Mouse (Mus musculus) lung, embryonic 15.5 days (tissue): ENCODE measurements at regions not wholly inside any gene's neighbourhood (a gene's known extent, or its start where the extent isn't known, plus 50 kb on each side); places are given as distances from the start of the nearest gene placed in this dataset.
A peak's percentile ranks its signal among the peaks of the same experiment; 100 is the strongest.

Experiments used
- ATAC-seq: fragments of 200-750 bp; cut with Nextera tagmentation; 2 replicates; pipeline ENCODE4 v1.8.0; 2017; ENCODE audit warnings: moderate number of reproducible peaks, borderline replicate concordance; ENCODE audit not compliant: low FRiP score, low TSS enrichment; ENCODE audit errors: extremely low read depth
- H3K27ac ChIP-seq: fragments of 300-500 bp; sonication (generic); 2 replicates; pipeline ENCODE4 v1.5.1; 2015; ENCODE audit warnings: moderate library complexity, mild to moderate bottlenecking, inconsistent platforms
- H3K27me3 ChIP-seq: fragments of 300-500 bp; sonication (generic); 2 replicates; pipeline ENCODE4 v1.6.1; 2015; ENCODE audit warnings: inconsistent platforms
- H3K36me3 ChIP-seq: fragments of 300-500 bp; sonication (generic); 2 replicates; pipeline ENCODE4 v1.6.1; 2015; ENCODE audit warnings: inconsistent platforms
- H3K4me1 ChIP-seq: fragments of 300-500 bp; sonication (generic); 2 replicates; pipeline ENCODE4 v1.6.1; 2015; ENCODE audit warnings: inconsistent platforms
- H3K4me2 ChIP-seq: fragments of 300-500 bp; sonication (generic); 2 replicates; pipeline ENCODE4 v1.6.1; 2015; ENCODE audit warnings: inconsistent platforms, mild to moderate bottlenecking, moderate library complexity
- H3K4me3 ChIP-seq: fragments of 300-500 bp; sonication (generic); 2 replicates; pipeline ENCODE4 v1.5.1; 2015; ENCODE audit warnings: mild to moderate bottlenecking, inconsistent platforms
- H3K9ac ChIP-seq: fragments of 300-500 bp; sonication (generic); 2 replicates; pipeline ENCODE4 v1.6.1; 2015; ENCODE audit warnings: inconsistent platforms
- H3K9me3 ChIP-seq: fragments of 300-500 bp; sonication (generic); 2 replicates; pipeline ENCODE4 v1.6.1; 2016; ENCODE audit warnings: inconsistent platforms
- WGBS: fragments of 180-500 bp; shearing (Covaris S2); methylation state at CpG from one replicate; pipeline ENCODE4 v1.1.7; 2015; 5-methylcytosine and 5-hydroxymethylcytosine counted together

DNA sequence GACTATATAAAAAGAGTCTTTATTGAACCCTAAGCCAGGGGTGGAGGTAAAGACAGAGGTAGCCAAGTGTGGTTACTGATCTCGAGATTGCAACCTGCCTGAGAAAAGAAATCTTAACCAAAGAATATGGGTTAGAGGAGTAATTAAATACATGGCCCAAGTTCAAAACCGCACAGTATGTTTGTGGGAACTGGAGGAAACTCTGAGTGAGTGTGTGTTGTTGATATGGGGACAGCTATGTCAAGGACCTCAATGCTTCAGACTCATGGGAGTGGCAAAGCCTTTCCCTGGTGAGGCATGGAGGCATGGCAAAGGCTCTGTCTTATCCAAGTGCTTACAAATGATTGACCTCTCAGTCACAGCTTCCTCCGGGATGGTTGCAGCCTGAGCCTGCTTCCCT, 127.7 kb upstream of the Tank start:
- H3K27ac ChIP-seq = no peak overlapping the region
- H3K36me3 ChIP-seq = no peaks in the 10 kb centered on the region
- H3K4me1 ChIP-seq = peaks cover 7% of the 10 kb centered on the region
- no peak for ATAC-seq
- no peaks in the 10 kb centered on the region for H3K9me3 ChIP-seq
- no peak overlapping the region for H3K9ac ChIP-seq
- H3K4me2 ChIP-seq = no peak overlapping the region
- no peak overlapping the region for H3K4me3 ChIP-seq
- no peaks in the 10 kb centered on the region for H3K27me3 ChIP-seq
- WGBS = 55% methylated on average over 3 of the region's 3 CpGs

GRCm38 (mm10) chr2:61436591-61436990, 141.8 kb upstream of the Tank start:
- Histone ChIP-seq H3K27me3 (no peaks in the 10 kb centered on the region), H3K4me2 (no peak overlapping the region), H3K4me3 (no peak overlapping the region), H3K9ac (no peak overlapping the region), H3K9me3 (no peaks in the 10 kb centered on the region), H3K27ac (no peak overlapping the region), H3K36me3 (no peaks in the 10 kb centered on the region), H3K4me1 (no peaks in the 10 kb centered on the region)
- ATAC-seq = no peak
- WGBS = 72% methylated on average over 3 of the region's 3 CpGs

DNA sequence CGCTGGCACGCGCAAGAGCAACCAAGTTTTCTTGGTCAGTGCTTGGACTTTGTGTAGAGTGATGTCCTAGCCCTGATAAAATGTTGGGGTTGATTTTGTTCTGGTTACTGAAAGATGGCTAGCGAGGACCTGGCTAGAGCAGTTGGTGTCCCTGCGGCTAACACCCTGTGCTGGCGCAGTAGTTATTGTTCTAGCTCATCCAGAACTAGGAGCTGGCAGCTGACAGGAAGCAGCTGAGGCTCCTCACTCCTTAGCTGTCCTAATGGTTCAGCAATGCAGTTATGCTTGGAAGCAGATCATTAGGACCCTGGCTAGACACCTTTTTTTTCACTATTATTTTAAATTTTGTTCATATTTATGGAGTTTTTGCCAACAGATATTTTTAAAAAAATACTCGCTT, 170.5 kb upstream of the Tank start:
- H3K27ac ChIP-seq = no peak overlapping the region
- no peak overlapping the region for H3K4me3 ChIP-seq
- no peaks in the 10 kb centered on the region for H3K36me3 ChIP-seq
- no peak overlapping the region for H3K4me2 ChIP-seq
- H3K9me3 ChIP-seq = no peaks in the 10 kb centered on the region
- H3K9ac ChIP-seq = no peak overlapping the region
- H3K27me3 ChIP-seq = no peaks in the 10 kb centered on the region
- ATAC-seq = no peak
- peaks cover 9% of the 10 kb centered on the region for H3K4me1 ChIP-seq
- 85% methylated on average over 7 of the region's 7 CpGs for WGBS

GRCm38 (mm10) chr2:61406104-61406751, 172.2 kb upstream of the Tank start:
- H3K27me3 ChIP-seq = no peaks in the 10 kb centered on the region
- peaks cover 18% of the 10 kb centered on the region for H3K4me1 ChIP-seq
- WGBS = 69% methylated on average over 8 of the region's 8 CpGs
- H3K36me3 ChIP-seq = no peaks in the 10 kb centered on the region
- no peaks in the 10 kb centered on the region for H3K9me3 ChIP-seq
- H3K9ac ChIP-seq = no peak overlapping the region
- no peak overlapping the region for H3K4me3 ChIP-seq
- H3K4me2 ChIP-seq = no peak overlapping the region
- H3K27ac ChIP-seq = no peak overlapping the region
- ATAC-seq = no peak

DNA sequence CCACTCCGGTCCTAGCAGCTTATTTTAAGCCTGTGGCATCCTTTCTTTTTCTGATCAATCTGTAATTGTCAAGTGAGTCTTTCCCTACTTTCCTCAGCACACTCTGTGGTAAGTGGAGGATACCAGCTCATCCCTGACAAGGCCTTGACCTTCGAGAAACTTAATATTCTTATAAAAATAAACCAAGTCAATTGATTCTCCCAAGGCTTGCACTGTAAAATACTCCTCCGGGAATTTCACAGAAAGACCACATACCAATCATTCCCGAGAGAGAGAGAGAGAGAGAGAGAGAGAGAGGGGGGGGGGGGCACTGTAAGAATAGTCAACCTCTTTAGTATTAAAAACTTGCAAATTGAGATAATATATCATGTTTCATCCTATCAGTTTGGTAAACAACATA, 173.1 kb upstream of the Tank start:
- Histone ChIP-seq H3K9me3 (no peaks in the 10 kb centered on the region), H3K27me3 (no peaks in the 10 kb centered on the region), H3K9ac (no peak overlapping the region), H3K4me2 (no peak overlapping the region), H3K4me3 (no peak overlapping the region), H3K36me3 (no peaks in the 10 kb centered on the region), H3K4me1 (peaks cover 24% of the 10 kb centered on the region), H3K27ac (no peak overlapping the region)
- WGBS = 23% methylated on average over 4 of the region's 4 CpGs
- no peak for ATAC-seq

DNA sequence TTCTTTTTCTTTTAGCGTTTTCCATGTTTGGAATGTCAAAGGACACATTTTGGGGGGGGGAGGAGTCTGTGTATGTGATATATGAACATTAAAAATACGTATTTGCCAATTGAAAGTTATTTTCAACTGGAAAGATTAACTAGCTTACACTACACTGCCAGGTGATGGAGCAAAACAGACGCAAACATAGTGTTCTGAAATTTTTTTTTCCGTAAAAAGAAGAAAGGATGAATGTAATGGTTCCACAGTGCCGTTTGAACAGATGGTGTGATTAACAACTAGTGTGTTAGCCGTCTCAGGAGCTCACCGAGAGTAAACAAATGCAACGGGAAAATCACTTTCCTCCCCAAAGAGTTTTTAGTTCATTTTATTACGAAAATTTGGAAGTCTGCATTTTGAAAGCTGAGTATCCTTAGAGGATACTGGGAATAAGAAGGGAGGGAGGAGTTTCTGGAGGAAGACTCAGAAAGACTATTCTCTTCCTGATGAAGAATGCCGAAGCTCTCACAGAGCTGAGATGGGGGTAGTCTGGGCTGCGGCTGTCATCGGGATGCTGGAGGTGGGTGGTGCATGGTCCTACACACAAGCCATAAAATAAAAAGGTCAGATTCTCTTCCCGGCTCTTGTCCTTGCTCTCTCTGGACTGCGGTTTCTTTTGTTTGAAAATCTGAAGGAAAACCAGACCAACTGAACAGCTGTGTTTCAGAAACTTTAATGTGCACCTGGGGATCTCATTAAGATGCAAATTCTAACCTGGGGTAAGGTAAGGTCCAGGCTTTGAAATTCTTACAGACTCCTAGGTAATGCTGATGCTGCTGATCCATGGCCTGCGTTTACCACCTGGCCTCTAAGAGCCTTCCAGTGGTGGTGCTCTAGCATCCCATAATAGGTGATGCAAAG, 175.5 kb upstream of the Tank start:
- ATAC-seq = no peak
- Histone ChIP-seq H3K9me3 (no peaks in the 10 kb centered on the region), H3K9ac (no peak overlapping the region), H3K27me3 (no peaks in the 10 kb centered on the region), H3K36me3 (no peaks in the 10 kb centered on the region), H3K4me3 (peak overlapping the region; percentile 39), H3K4me2 (peak overlapping the region; percentile 54), H3K27ac (no peak overlapping the region), H3K4me1 (peaks cover 32% of the 10 kb centered on the region)
- 9% methylated on average over 15 of the region's 15 CpGs for WGBS

GRCm38 (mm10) chr2:61401636-61402587, 176.5 kb upstream of the Tank start:
- Histone ChIP-seq H3K4me2 (peak overlapping the region; percentile 54), H3K9ac (peak overlapping the region; percentile 24), H3K4me3 (peak overlapping the region; percentile 39), H3K27me3 (no peaks in the 10 kb centered on the region), H3K36me3 (no peaks in the 10 kb centered on the region), H3K4me1 (peaks cover 32% of the 10 kb centered on the region), H3K27ac (peak overlapping the region; percentile 89), H3K9me3 (no peaks in the 10 kb centered on the region)
- WGBS = under 1% methylated on average over 20 of the region's 21 CpGs
- peak; percentile 75 for ATAC-seq

DNA sequence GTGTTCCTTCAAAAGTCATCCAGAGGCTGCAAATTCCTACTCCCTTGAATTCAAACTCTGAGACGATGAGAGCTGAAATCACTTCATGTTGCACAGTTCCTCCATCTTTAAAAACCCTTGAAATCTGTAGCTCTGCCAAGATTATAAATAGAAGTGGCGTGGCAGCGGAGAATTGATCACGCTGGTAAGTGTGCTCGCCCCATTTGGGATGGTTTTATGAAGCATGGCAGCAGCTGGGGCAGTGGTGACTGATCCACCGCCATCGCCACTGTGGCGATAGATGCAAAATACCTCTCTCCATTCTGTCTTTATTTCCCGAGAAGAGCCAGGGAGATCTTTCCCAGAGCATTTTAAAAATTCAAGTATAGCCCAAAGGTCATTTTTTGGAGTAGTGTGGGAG, 179.8 kb upstream of the Tank start:
- 55% methylated on average over 9 of the region's 9 CpGs for WGBS
- H3K9ac ChIP-seq = no peak overlapping the region
- H3K4me3 ChIP-seq = no peak overlapping the region
- peaks cover 33% of the 10 kb centered on the region for H3K4me1 ChIP-seq
- H3K27ac ChIP-seq = no peak overlapping the region
- no peak overlapping the region for H3K4me2 ChIP-seq
- H3K36me3 ChIP-seq = no peaks in the 10 kb centered on the region
- H3K27me3 ChIP-seq = no peaks in the 10 kb centered on the region
- no peak for ATAC-seq
- no peaks in the 10 kb centered on the region for H3K9me3 ChIP-seq

- no peak overlapping the region for H3K4me2 ChIP-seq
- no peaks in the 10 kb centered on the region for H3K9me3 ChIP-seq
- H3K36me3 ChIP-seq = no peaks in the 10 kb centered on the region
- H3K27me3 ChIP-seq = no peaks in the 10 kb centered on the region
- ATAC-seq = no peak
- no peak overlapping the region for H3K9ac ChIP-seq
- no peak overlapping the region for H3K4me3 ChIP-seq
- H3K27ac ChIP-seq = no peak overlapping the region
- H3K4me1 ChIP-seq = no peaks in the 10 kb centered on the region
Observed at GRCm38 (mm10) chr2:61389622-61390021, 188.8 kb upstream of the Tank start.

DNA sequence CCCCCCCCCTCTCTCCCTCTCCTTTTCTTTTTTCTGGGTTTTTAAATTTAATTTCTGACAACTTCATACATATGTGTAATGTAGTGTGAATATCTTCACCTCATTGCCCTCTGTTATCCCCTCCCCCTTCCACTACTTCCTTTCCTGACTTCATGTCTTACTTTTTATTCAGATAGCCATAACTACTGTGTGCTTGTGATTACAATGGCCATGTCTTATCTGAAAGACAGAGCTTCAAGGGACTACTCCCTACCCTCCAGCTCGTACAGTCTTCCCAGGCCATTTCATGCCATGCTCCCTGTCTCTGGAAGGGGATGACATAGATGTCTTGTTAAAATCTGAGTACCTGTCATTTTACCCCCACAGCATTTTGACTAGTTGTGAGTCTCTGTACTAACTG, 189.2 kb upstream of the Tank start:
- no peaks in the 10 kb centered on the region for H3K4me1 ChIP-seq

DNA sequence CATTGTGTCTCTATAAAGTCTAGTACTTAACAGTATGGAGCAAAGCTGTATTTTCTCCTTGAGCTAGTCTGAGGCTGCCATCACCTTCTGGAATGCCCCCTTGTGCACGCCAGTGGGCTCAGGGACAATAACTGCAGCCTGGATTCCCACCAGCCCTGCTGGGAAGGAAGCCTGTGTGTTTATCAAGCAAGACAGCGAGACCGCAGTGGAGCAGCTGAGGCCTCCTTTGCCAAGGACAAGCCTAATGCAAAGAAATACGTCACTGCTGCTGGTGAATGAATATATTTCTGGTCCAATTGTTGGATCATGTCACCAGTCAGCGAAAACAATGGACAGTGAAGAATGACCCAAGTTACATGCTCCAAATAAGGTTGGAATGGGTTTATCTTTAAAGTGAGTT, 190.8 kb upstream of the Tank start:
- no peaks in the 10 kb centered on the region for H3K27me3 ChIP-seq
- peak overlapping the region; percentile 12; the same call in 1 of the 2 replicates for H3K27ac ChIP-seq
- no peaks in the 10 kb centered on the region for H3K9me3 ChIP-seq
- no peaks in the 10 kb centered on the region for H3K36me3 ChIP-seq
- peak; percentile 75; the same call in 1 of the 2 replicates for ATAC-seq
- H3K4me2 ChIP-seq = no peak overlapping the region
- no peak overlapping the region for H3K9ac ChIP-seq
- H3K4me3 ChIP-seq = no peak overlapping the region
- WGBS = 38% methylated on average over 5 of the region's 5 CpGs
- no peaks in the 10 kb centered on the region for H3K4me1 ChIP-seq

More for the DNA sequence above, 189.2 kb upstream of the Tank start:
- no peak overlapping the region for H3K4me3 ChIP-seq
- no peaks in the 10 kb centered on the region for H3K27me3 ChIP-seq
- H3K9ac ChIP-seq = no peak overlapping the region
- no peak overlapping the region for H3K4me2 ChIP-seq
- H3K9me3 ChIP-seq = no peaks in the 10 kb centered on the region
- 74% methylated on average over 1 of the region's 1 CpGs for WGBS
- ATAC-seq = no peak
- no peak overlapping the region for H3K27ac ChIP-seq
- no peaks in the 10 kb centered on the region for H3K36me3 ChIP-seq
